Mouse (Mus musculus) cerebellum, adult 2 months (tissue): ENCODE data around the gene Pknox2.

Source experiments
- CTCF ChIP-seq: fragments of 200-500 bp; IDR thresholded peaks from 2 replicates; pipeline ENCODE4 v1.5.1; 2011; ENCODE audit warnings: low read depth, mild to moderate bottlenecking, control low read depth, low read length, moderate library complexity, borderline replicate concordance; ENCODE audit not compliant: insufficient read depth
- POLR2A ChIP-seq: fragments of 200-500 bp; IDR thresholded peaks from 2 replicates; pipeline ENCODE4 v1.6.1; 2011; ENCODE audit warnings: low read length, control low read depth, borderline replicate concordance; ENCODE audit not compliant: insufficient read depth

DNA sequence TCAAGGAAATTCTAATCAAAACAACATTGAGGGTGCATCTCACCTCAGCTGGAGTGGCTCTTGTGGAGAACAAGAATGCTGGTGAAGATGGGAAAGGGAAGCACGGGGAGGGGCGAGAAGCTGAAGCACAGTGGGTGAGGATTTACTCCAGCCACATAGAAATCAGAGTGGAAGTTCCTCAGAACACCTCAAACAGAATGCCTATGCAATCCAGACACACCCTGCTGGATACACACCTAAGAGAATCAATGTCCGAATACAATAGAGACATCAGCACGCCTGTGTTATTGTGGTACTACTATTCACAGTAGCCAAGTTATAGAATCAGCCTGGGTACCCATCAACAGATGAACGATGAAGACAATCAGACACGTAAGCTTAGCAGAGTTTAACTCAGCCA, 18.2 kb downstream of the Pknox2 start:
- TF ChIP-seq POLR2A, result no peak
- TF ChIP-seq CTCF, result no peak
